Mouse (Mus musculus): Measurements from ENCODE around the gene Tmem248. TPM values are rescaled to one million over a fixed set of nuclear protein-coding genes. Genes with fewer than 3 reads are reported as not detected.
A peak's percentile ranks its signal among the peaks of the same experiment; 100 is the strongest.
"Not testable (repeated sequence)": the region's sequence is repeated elsewhere in the genome, so short reads cannot be mapped to it uniquely, and the experiment has no call there.

Tmem248 gene
- polyA plus RNA-seq, 1 experiment from 2014 or later, result 23.0 TPM

- no peak overlapping the region for H3K4me2 ChIP-seq
- H3K4me1 ChIP-seq (replicated peaks), result peaks cover 26% of the 10 kb centered on the region
- no peak overlapping the region for H3K9ac ChIP-seq
- no peaks in the 10 kb centered on the region for H3K9me3 ChIP-seq (replicated peaks)
- H3K27me3 ChIP-seq, result no peaks in the 10 kb centered on the region
- 60% methylated on average over 4 of the region's 4 CpGs for WGBS
- no peak for ATAC-seq (replicated peaks; ENCODE audit: insufficient number of reproducible peaks, insufficient read depth, low FRiP score, low read depth)
- H3K27ac ChIP-seq, result no peak overlapping the region
- H3K36me3 ChIP-seq, result peaks cover 34% of the 10 kb centered on the region
- no peak overlapping the region for H3K4me3 ChIP-seq
Observed at GRCm38 (mm10) chr5:130228120-130228519, 11.2 kb downstream of the Tmem248 start.

GRCm38 (mm10) chr5:130236302-130236701 lies 19.4 kb downstream of the Tmem248 start:
- no peak overlapping the region for H3K27ac ChIP-seq
- 92% methylated on average over 8 of the region's 8 CpGs for WGBS
- H3K36me3 ChIP-seq, result peaks cover 89% of the 10 kb centered on the region
- H3K27me3 ChIP-seq, result no peaks in the 10 kb centered on the region
- ATAC-seq (replicated peaks; ENCODE audit: insufficient number of reproducible peaks, insufficient read depth, low FRiP score, low read depth), result no peak
- H3K4me1 ChIP-seq (replicated peaks), result no peaks in the 10 kb centered on the region
- no peak overlapping the region for H3K9ac ChIP-seq
- H3K4me2 ChIP-seq, result no peak overlapping the region
- no peaks in the 10 kb centered on the region for H3K9me3 ChIP-seq (replicated peaks)
- no peak overlapping the region for H3K4me3 ChIP-seq

- Histone ChIP-seq H3K27me3 (no peaks in the 10 kb centered on the region), H3K9ac (no peak overlapping the region), H3K9me3 (replicated peaks) (no peaks in the 10 kb centered on the region), H3K4me2 (no peak overlapping the region), H3K36me3 (peaks cover 85% of the 10 kb centered on the region), H3K4me1 (replicated peaks) (no peaks in the 10 kb centered on the region), H3K27ac (no peak overlapping the region), H3K4me3 (no peak overlapping the region)
- WGBS, result 90% methylated on average over 7 of the region's 7 CpGs
- ATAC-seq (replicated peaks; ENCODE audit: insufficient number of reproducible peaks, insufficient read depth, low FRiP score, low read depth), result no peak
Observed at GRCm38 (mm10) chr5:130239236-130239635, 22.4 kb downstream of the Tmem248 start.

- H3K4me1 ChIP-seq (replicated peaks), result no peaks in the 10 kb centered on the region
- no peak overlapping the region for H3K4me3 ChIP-seq
- no peak overlapping the region for H3K9ac ChIP-seq
- ATAC-seq (replicated peaks; ENCODE audit: insufficient number of reproducible peaks, insufficient read depth, low FRiP score, low read depth), result no peak
- no peaks in the 10 kb centered on the region for H3K27me3 ChIP-seq
- H3K36me3 ChIP-seq, result peaks cover 85% of the 10 kb centered on the region
- no peak overlapping the region for H3K27ac ChIP-seq
- H3K4me2 ChIP-seq, result no peak overlapping the region
- WGBS, result 100% methylated on average over 2 of the region's 2 CpGs
- no peaks in the 10 kb centered on the region for H3K9me3 ChIP-seq (replicated peaks)
Observed at GRCm38 (mm10) chr5:130239856-130240255, 23.0 kb downstream of the Tmem248 start.

- H3K4me2 ChIP-seq, result no peak overlapping the region
- no peak overlapping the region for H3K9ac ChIP-seq
- no peak overlapping the region for H3K27ac ChIP-seq
- no peaks in the 10 kb centered on the region for H3K9me3 ChIP-seq (replicated peaks)
- peaks cover 87% of the 10 kb centered on the region for H3K36me3 ChIP-seq
- ATAC-seq (replicated peaks; ENCODE audit: insufficient number of reproducible peaks, insufficient read depth, low FRiP score, low read depth), result no peak
- H3K27me3 ChIP-seq, result no peaks in the 10 kb centered on the region
- WGBS, result 83% methylated on average over 12 of the region's 12 CpGs
- H3K4me3 ChIP-seq, result no peak overlapping the region
- no peaks in the 10 kb centered on the region for H3K4me1 ChIP-seq (replicated peaks)
Observed at GRCm38 (mm10) chr5:130241426-130241825, 24.5 kb downstream of the Tmem248 start.

GRCm38 (mm10) chr5:130247823-130248222 lies 30.9 kb downstream of the Tmem248 start:
- Histone ChIP-seq H3K9me3 (replicated peaks) (no peaks in the 10 kb centered on the region), H3K27ac (no peak overlapping the region), H3K27me3 (no peaks in the 10 kb centered on the region), H3K4me2 (no peak overlapping the region), H3K4me3 (no peak overlapping the region), H3K9ac (no peak overlapping the region), H3K4me1 (replicated peaks) (no peaks in the 10 kb centered on the region), H3K36me3 (peaks cover 92% of the 10 kb centered on the region)
- ATAC-seq (replicated peaks; ENCODE audit: insufficient number of reproducible peaks, insufficient read depth, low FRiP score, low read depth), result no peak
- 63% methylated on average over 5 of the region's 5 CpGs for WGBS

DNA sequence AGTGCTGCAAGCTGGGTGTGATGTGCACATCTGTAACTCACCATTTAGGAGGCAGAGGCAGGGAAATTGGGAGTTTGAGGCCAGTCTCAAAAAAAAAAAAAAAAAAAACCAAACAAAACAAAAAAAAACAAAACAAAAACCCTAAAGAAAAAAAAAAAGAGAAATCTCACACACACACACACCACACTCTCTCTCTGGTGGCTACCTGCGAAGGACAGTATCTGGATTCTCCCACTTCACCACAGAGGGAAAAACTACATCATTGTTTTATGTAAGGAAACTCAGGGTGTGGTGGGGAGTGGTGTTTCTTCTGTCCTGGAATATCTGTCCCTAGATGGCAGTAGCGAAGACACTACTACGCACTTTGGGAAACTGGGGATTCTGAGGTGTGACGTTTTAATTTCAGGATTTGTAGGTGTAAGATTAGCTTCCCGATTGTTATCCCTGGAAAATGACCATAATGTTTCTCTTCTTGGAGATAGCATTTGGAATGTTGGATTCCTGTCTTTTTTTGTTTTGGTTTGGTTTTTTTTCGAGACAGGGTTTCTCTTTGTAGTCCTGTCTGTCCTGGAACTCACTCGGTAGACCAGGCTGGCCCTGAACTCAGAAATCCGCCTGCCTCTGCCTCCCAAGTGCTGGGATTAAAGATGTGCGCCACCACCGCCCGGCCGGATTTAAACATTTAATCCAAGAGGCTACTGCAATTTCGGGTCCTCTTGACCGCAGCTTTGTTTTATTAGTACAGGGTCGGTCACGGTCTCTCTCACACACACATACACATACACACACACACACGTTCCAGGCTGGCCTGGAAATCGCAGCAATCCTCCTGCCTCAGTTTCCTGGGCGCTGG lies 37.5 kb downstream of the Tmem248 start:
- peak overlapping the region; percentile 94 for H3K27ac ChIP-seq
- H3K36me3 ChIP-seq, result peaks cover 42% of the 10 kb centered on the region
- no peaks in the 10 kb centered on the region for H3K9me3 ChIP-seq (replicated peaks)
- peak overlapping the region; percentile 87 for H3K4me3 ChIP-seq
- no peak for ATAC-seq (replicated peaks; ENCODE audit: insufficient number of reproducible peaks, insufficient read depth, low FRiP score, low read depth)
- H3K4me1 ChIP-seq (replicated peaks), result peaks cover 10% of the 10 kb centered on the region
- WGBS, result 8% methylated on average over 19 of the region's 19 CpGs
- no peaks in the 10 kb centered on the region for H3K27me3 ChIP-seq
- H3K4me2 ChIP-seq, result peak overlapping the region; percentile 71
- H3K9ac ChIP-seq, result peak overlapping the region; percentile 80

DNA sequence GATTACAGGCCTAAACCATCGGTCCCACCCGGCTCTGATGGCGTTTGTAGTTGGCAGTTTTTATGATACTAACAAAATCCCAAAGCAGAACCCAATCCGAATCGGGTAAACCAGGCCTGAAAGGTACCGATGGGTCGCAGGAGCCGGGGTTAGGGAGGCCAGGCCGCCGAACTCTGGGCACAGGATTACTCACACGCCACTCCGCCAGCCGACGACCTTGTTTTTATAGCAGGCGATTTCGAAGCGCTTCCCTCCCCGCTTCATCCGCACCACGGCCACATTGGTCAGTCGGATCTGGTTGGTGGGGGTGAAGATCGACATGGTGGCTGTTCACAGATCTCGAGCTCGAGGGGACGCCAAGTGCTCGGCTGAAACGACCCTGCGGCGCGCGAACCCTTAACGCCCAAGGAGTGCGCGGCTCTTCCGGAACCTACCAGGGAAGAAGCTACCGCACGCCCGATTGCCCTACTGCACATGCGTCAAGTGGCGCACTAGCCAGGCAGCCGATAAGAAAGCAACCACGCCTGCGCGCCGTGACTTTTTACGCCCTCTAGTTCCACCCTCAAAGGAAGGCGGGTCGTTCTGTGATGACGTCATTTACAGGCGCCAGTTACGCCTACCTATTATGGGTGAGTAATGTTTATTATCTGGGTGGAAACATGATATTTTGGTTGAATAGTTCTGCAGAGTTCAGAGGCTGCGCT lies 38.3 kb downstream of the Tmem248 start, which contains the start of the genes Sbds and Tyw1:
TSS of gene Sbds (minus strand) at position 514 of the 704 bp plus-strand sequence.
TSS of gene Tyw1 (plus strand) at position 603 of the 704 bp plus-strand sequence.
- Histone ChIP-seq H3K9me3 (replicated peaks) (no peaks in the 10 kb centered on the region), H3K9ac (peak within 1 kb of the TSS; percentile 80), H3K4me3 (peak within 1 kb of the TSS; percentile 87), H3K27ac (peak within 1 kb of the TSS; percentile 94), H3K4me1 (replicated peaks) (peaks cover 10% of the 10 kb centered on the region), H3K36me3 (peaks cover 34% of the 10 kb centered on the region), H3K27me3 (no peaks in the 10 kb centered on the region), H3K4me2 (peak within 1 kb of the TSS; percentile 71)
- peak; percentile 89 for ATAC-seq (replicated peaks; ENCODE audit: insufficient number of reproducible peaks, insufficient read depth, low FRiP score, low read depth)
- under 1% methylated on average over 52 of the region's 52 CpGs for WGBS

- peak overlapping the region; percentile 87 for H3K4me3 ChIP-seq
- H3K9ac ChIP-seq, result 0 out of 2 replicates have a peak overlapping the region, but pooled peaks have one; percentile 6
- H3K27ac ChIP-seq, result peak overlapping the region; percentile 48
- not testable (repeated sequence) for H3K9me3 ChIP-seq (replicated peaks); H3K27me3 ChIP-seq; ATAC-seq (replicated peaks; ENCODE audit: insufficient number of reproducible peaks, insufficient read depth, low FRiP score, low read depth)
- 23% methylated on average over 20 of the region's 20 CpGs for WGBS
- peak overlapping the region; percentile 71 for H3K4me2 ChIP-seq
- peaks cover 10% of the 10 kb centered on the region for H3K4me1 ChIP-seq (replicated peaks)
- H3K36me3 ChIP-seq, result peaks cover 26% of the 10 kb centered on the region
Observed at GRCm38 (mm10) chr5:130255799-130256525, 39.1 kb downstream of the Tmem248 start.

- Histone ChIP-seq H3K4me1 (replicated peaks) (peaks cover 10% of the 10 kb centered on the region), H3K9me3 (replicated peaks) (no peaks in the 10 kb centered on the region), H3K36me3 (peaks cover 20% of the 10 kb centered on the region), H3K27ac (peak overlapping the region; percentile 86), H3K4me2 (peak overlapping the region; percentile 71), H3K4me3 (peak overlapping the region; percentile 87), H3K9ac (peak overlapping the region; percentile 82), H3K27me3 (no peaks in the 10 kb centered on the region)
- under 1% methylated on average over 24 of the region's 25 CpGs for WGBS
- peak; percentile 94 for ATAC-seq (replicated peaks; ENCODE audit: insufficient number of reproducible peaks, insufficient read depth, low FRiP score, low read depth)
Observed at GRCm38 (mm10) chr5:130256678-130257271, 39.9 kb downstream of the Tmem248 start.
